Mouse (Mus musculus): ENCODE data around the gene Cul1.
A peak's percentile ranks its signal among the peaks of the same experiment; 100 is the strongest.
"Not testable (repeated sequence)": the region's sequence is repeated elsewhere in the genome, so short reads cannot be mapped to it uniquely, and the experiment has no call there.

The Cul1 gene

GRCm38 (mm10) chr6:47453098-47453497 lies at the start of gene Cul1:
Cul1 (plus strand) TSS chr6:47453398.
- DNase-seq, result no peak

GRCm38 (mm10) chr6:47404419-47405382 lies 48.5 kb upstream of the Cul1 start:
- no peak for DNase-seq

- DNase-seq, result no peak
These were observed 40.2 kb upstream of the Cul1 start for GRCm38 (mm10) chr6:47412886-47413606.

- DNase-seq, result no peak
These were observed 39.5 kb upstream of the Cul1 start for GRCm38 (mm10) chr6:47413656-47414055.

GRCm38 (mm10) chr6:47418691-47419090 lies 34.5 kb upstream of the Cul1 start:
- no peak for DNase-seq

- DNase-seq, result no peak
These were observed 33.0 kb upstream of the Cul1 start for GRCm38 (mm10) chr6:47420156-47420555.

- no peak for DNase-seq
These were observed 32.0 kb upstream of the Cul1 start for GRCm38 (mm10) chr6:47421221-47421620.

- no peak for DNase-seq
These were observed 27.1 kb upstream of the Cul1 start for GRCm38 (mm10) chr6:47426136-47426535.

- not testable (repeated sequence) for DNase-seq
These were observed 26.6 kb upstream of the Cul1 start for GRCm38 (mm10) chr6:47426556-47426955.

GRCm38 (mm10) chr6:47432795-47433194 lies 20.4 kb upstream of the Cul1 start:
- not testable (repeated sequence) for DNase-seq

- DNase-seq, result no peak
These were observed 13.1 kb upstream of the Cul1 start for GRCm38 (mm10) chr6:47440080-47440479.

GRCm38 (mm10) chr6:47447658-47448057 lies 5.5 kb upstream of the Cul1 start:
- DNase-seq, result no peak

GRCm38 (mm10) chr6:47453522-47454130 lies 428 bp downstream of the Cul1 start:
- DNase-seq, result no peak

GRCm38 (mm10) chr6:47454131-47454574 lies 955 bp downstream of the Cul1 start:
- peak; percentile 88 for DNase-seq

GRCm38 (mm10) chr6:47454575-47455571 lies 1.7 kb downstream of the Cul1 start:
- DNase-seq, result peak; percentile 69

- no peak for DNase-seq
These were observed 2.6 kb downstream of the Cul1 start for GRCm38 (mm10) chr6:47455843-47456242.

- no peak for DNase-seq
These were observed 3.7 kb downstream of the Cul1 start for GRCm38 (mm10) chr6:47456853-47457252.

GRCm38 (mm10) chr6:47465400-47465799 lies 12.2 kb downstream of the Cul1 start:
- DNase-seq, result no peak

GRCm38 (mm10) chr6:47466488-47466887 lies 13.3 kb downstream of the Cul1 start:
- no peak for DNase-seq

- no peak for DNase-seq
These were observed 13.9 kb downstream of the Cul1 start for GRCm38 (mm10) chr6:47467058-47467457.

- DNase-seq, result no peak
These were observed 16.6 kb downstream of the Cul1 start for GRCm38 (mm10) chr6:47469760-47470159.

GRCm38 (mm10) chr6:47472444-47472843 lies 19.2 kb downstream of the Cul1 start:
- no peak for DNase-seq

All from cerebellum, adult 11-12 months (tissue).